Mouse (Mus musculus): ENCODE measurements around the gene Frmd8. TPM values are rescaled to one million over a fixed set of nuclear protein-coding genes. Genes with fewer than 3 reads are reported as not detected.

Gene Frmd8
- total and polyA plus RNA-seq, 2 experiments from 2014 or later: 11.7 to 19.1 TPM

DNA sequence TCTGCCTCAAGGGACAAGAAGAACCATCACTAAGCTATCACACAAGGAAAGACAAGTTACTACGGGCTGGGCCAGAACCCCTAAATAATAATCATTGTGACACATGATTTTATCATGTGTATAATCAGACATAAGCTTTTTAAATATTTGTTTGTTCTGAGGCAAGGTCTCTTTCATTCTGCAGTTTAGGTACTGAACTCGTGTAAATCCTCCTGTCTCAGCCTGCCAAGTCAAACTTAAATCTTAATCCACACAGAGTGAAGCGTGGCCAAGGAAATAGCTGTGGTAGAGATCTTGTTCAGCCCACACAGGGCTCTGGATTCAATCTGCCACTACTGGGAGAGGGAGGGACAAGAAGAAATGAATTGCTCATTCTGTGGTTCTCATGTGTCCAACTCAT, 32.2 kb upstream of the Frmd8 start:
- DNase-seq (ENCODE audit: low spot score) (no peak), ATAC-seq (ENCODE audit: low FRiP score) (no peak)
- Histone ChIP-seq H3K36me3 (ENCODE audit: insufficient read depth, low read length) (peaks cover 49% of the 10 kb centered on the region), H3K4me3 (ENCODE audit: low read depth, low read length) (no peak overlapping the region), H3K9me3 (ENCODE audit: low read length) (no peaks in the 10 kb centered on the region), H3K27me3 (ENCODE audit: insufficient read depth, low read length) (no peaks in the 10 kb centered on the region), H3K27ac (ENCODE audit: low read depth, low read length) (no peak overlapping the region), H3K4me1 (ENCODE audit: insufficient read depth, low read length) (peaks cover 16% of the 10 kb centered on the region; the same call in 1 of the 2 replicates), H3K4me2 (ENCODE audit: low read depth, low read length, poor library complexity, severe bottlenecking) (no peak overlapping the region), H3K9ac (replicated peaks; ENCODE audit: low read length, poor library complexity, severe bottlenecking) (no peak overlapping the region)
- WGBS: 85% methylated on average over 3 of the region's 3 CpGs
- TF ChIP-seq CTCF (IDR thresholded peaks at IDR 0.05): no peak

GRCm38 (mm10) chr19:5894002-5894678, 19.1 kb upstream of the Frmd8 start, which contains the start of gene Tigd3:
Tigd3 (minus strand) TSS chr19:5894149.
- peaks cover 9% of the 10 kb centered on the region for H3K4me1 ChIP-seq (ENCODE audit: insufficient read depth, low read length)
- peaks cover 11% of the 10 kb centered on the region for H3K36me3 ChIP-seq (ENCODE audit: insufficient read depth, low read length)
- no peak for TF ChIP-seq CTCF (IDR thresholded peaks at IDR 0.05)
- H3K27me3 ChIP-seq (ENCODE audit: insufficient read depth, low read length): no peaks in the 10 kb centered on the region
- ATAC-seq (ENCODE audit: low FRiP score): peak; percentile 97
- H3K27ac ChIP-seq (ENCODE audit: low read depth, low read length): peak within 1 kb of the TSS; percentile 85
- H3K4me2 ChIP-seq (ENCODE audit: low read depth, low read length, poor library complexity, severe bottlenecking): peak within 1 kb of the TSS; percentile 70
- WGBS: 3% methylated on average over 33 of the region's 36 CpGs
- peak; percentile 98 for DNase-seq (ENCODE audit: low spot score)
- H3K9ac ChIP-seq (replicated peaks; ENCODE audit: low read length, poor library complexity, severe bottlenecking): peak within 1 kb of the TSS; percentile 83
- H3K4me3 ChIP-seq (ENCODE audit: low read depth, low read length): peak within 1 kb of the TSS; percentile 65
- no peaks in the 10 kb centered on the region for H3K9me3 ChIP-seq (ENCODE audit: low read length)

GRCm38 (mm10) chr19:5893282-5894001, 18.4 kb upstream of the Frmd8 start:
- peak; percentile 31 for ATAC-seq (ENCODE audit: low FRiP score)
- H3K9ac ChIP-seq (replicated peaks; ENCODE audit: low read length, poor library complexity, severe bottlenecking): peak overlapping the region; percentile 83
- no peak for TF ChIP-seq CTCF (IDR thresholded peaks at IDR 0.05)
- no peaks in the 10 kb centered on the region for H3K27me3 ChIP-seq (ENCODE audit: insufficient read depth, low read length)
- H3K4me1 ChIP-seq (ENCODE audit: insufficient read depth, low read length): peaks cover 9% of the 10 kb centered on the region
- peak overlapping the region; percentile 85 for H3K27ac ChIP-seq (ENCODE audit: low read depth, low read length)
- H3K9me3 ChIP-seq (ENCODE audit: low read length): no peaks in the 10 kb centered on the region
- peak overlapping the region; percentile 70 for H3K4me2 ChIP-seq (ENCODE audit: low read depth, low read length, poor library complexity, severe bottlenecking)
- 6% methylated on average over 19 of the region's 31 CpGs for WGBS
- H3K36me3 ChIP-seq (ENCODE audit: insufficient read depth, low read length): peaks cover 10% of the 10 kb centered on the region; the same call in 1 of the 2 replicates
- DNase-seq (ENCODE audit: low spot score): no peak
- H3K4me3 ChIP-seq (ENCODE audit: low read depth, low read length): peak overlapping the region; percentile 65

DNA sequence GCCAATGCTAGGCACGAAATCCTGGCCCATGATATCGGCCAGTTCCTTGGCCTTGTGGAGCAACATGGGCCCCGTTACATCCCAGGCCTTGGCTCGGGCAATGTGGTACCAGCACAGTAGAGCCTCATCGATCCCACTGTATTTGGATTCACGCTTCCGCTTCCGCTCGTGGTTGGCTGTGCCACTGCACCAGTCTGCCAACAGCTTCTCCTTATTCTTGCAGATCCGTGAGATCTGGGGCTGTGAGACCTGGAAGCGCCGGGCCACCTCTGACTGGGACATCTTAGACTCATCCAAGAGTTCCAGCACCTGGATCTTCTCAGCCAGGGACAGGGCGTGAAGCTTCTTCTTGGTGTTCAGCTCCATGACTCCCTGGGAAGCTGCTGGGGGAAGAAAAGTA, 17.7 kb upstream of the Frmd8 start:
- ATAC-seq (ENCODE audit: low FRiP score) (no peak), DNase-seq (ENCODE audit: low spot score) (no peak)
- WGBS: 89% methylated on average over 13 of the region's 13 CpGs
- H3K4me2 ChIP-seq (ENCODE audit: low read depth, low read length, poor library complexity, severe bottlenecking): peak overlapping the region; percentile 70
- no peaks in the 10 kb centered on the region for H3K9me3 ChIP-seq (ENCODE audit: low read length)
- H3K9ac ChIP-seq (replicated peaks; ENCODE audit: low read length, poor library complexity, severe bottlenecking): peak overlapping the region; percentile 83; the same call in 1 of the 2 replicates
- no peak for TF ChIP-seq CTCF (IDR thresholded peaks at IDR 0.05)
- peak overlapping the region; percentile 65 for H3K4me3 ChIP-seq (ENCODE audit: low read depth, low read length)
- peaks cover 9% of the 10 kb centered on the region for H3K4me1 ChIP-seq (ENCODE audit: insufficient read depth, low read length)
- H3K27ac ChIP-seq (ENCODE audit: low read depth, low read length): peak overlapping the region; percentile 85; the same call in 1 of the 2 replicates
- H3K36me3 ChIP-seq (ENCODE audit: insufficient read depth, low read length): peaks cover 7% of the 10 kb centered on the region; the same call in 1 of the 2 replicates
- no peaks in the 10 kb centered on the region for H3K27me3 ChIP-seq (ENCODE audit: insufficient read depth, low read length)

DNA sequence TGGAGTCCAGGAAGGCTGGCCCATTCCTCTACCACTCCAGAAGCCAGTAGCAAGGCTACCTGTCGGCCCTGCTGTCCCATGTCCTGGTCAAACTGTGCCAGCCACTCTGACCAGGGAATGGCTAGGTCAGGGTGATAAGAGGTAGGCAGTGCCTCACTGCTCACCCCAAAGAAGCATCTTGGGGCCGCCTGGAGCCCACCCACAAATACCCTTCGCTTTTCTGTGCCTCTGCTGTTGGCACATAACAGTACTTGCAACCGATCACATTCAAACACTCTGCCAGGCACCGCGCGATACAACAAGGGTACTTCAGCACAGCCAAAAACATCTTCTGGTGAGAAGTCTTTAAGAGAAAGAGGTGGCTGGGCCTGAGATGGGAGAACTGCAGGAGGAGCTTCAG, 17.2 kb upstream of the Frmd8 start:
- TF ChIP-seq CTCF (IDR thresholded peaks at IDR 0.05): no peak
- Histone ChIP-seq H3K27me3 (ENCODE audit: insufficient read depth, low read length) (no peaks in the 10 kb centered on the region), H3K9me3 (ENCODE audit: low read length) (no peaks in the 10 kb centered on the region), H3K27ac (ENCODE audit: low read depth, low read length) (no peak overlapping the region), H3K4me1 (ENCODE audit: insufficient read depth, low read length) (peaks cover 9% of the 10 kb centered on the region), H3K9ac (replicated peaks; ENCODE audit: low read length, poor library complexity, severe bottlenecking) (no peak overlapping the region), H3K36me3 (ENCODE audit: insufficient read depth, low read length) (peaks cover 7% of the 10 kb centered on the region; the same call in 1 of the 2 replicates), H3K4me3 (ENCODE audit: low read depth, low read length) (no peak overlapping the region), H3K4me2 (ENCODE audit: low read depth, low read length, poor library complexity, severe bottlenecking) (no peak overlapping the region; the same call in 1 of the 2 replicates)
- ATAC-seq (ENCODE audit: low FRiP score) (no peak), DNase-seq (ENCODE audit: low spot score) (no peak)
- WGBS: 89% methylated on average over 7 of the region's 7 CpGs
